Mouse (Mus musculus): Measurements from ENCODE around the gene Cacna2d2.

GRCm38 (mm10) chr9:107442891-107443290 is 43.5 kb downstream of the Cacna2d2 start:
- no peak for TF ChIP-seq POLR2A (IDR thresholded peaks at IDR 0.05; ENCODE audit: extremely low read depth, insufficient read depth, low read length)
- TF ChIP-seq CTCF (IDR thresholded peaks at IDR 0.05; ENCODE audit: low read depth, low read length), result no peak
